Mouse (Mus musculus) A20 (cell line): ENCODE results near the gene Elovl2.
"Not testable (repeated sequence)": the region's sequence is repeated elsewhere in the genome, so short reads cannot be mapped to it uniquely, and the experiment has no call there.

Experiments used
- DNase-seq: peaks from one replicate; pipeline ENCODE4 v3.0.0-alpha.2; 2011; ENCODE audit warnings: low read depth, low spot score

Elovl2 gene

DNA sequence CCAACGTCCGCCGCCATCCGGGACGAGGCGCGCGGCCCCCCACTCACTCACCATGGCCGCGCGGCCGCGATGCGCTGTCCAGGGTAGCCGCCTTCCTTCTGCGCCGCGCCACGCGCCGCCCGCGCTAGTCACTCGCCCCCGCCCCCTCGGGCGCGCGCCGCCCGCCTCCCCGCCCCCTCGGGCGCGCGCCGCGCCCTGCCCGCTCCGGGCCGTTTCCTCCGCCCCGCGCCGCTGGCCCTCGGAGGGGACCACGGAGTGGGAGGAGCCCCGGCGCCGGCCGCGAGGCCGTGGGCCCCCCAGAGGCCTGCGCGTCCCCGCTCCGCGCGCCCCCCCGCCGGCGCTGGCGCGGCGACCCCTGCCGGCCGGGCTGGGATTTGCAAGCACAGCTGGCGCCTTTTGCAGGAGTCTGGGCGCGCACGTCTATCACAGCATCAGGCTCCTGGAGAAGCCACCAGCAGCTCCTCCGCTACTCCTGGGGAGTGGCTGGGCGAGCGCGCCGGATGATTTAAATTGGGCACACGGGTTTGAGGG, at the start of gene Elovl2:
Elovl2 (minus strand) TSS at position 102 of the 531 bp plus-strand sequence.
- no peak for DNase-seq

DNA sequence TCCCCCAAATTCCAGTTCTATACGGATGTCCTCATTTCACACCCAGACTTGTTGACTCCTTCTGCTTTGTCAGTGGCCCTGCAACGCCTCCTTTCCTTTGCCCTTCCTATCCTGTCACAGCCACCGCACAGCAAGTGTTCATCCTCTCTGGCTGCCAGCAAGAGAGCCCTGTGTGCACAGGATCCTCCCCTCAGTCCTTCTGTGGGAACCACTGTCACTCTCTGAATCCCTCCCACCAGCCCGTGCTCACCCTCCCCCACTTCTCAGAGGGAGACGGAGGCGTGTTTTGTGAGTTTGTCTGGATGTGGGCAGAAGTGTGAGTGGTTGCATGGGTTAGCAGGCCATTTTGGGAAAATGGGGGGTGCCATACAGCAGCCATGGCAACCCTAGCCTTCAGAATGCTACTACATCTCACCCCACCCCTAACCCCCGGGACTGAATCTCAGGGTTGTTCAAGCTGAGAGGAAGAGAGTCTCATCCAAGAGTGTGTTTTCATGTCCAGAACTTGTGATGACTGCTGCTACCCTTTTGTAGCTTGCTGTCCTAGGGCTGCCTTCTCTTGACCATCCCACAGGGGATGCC, 47.7 kb upstream of the Elovl2 start:
- DNase-seq = no peak

DNA sequence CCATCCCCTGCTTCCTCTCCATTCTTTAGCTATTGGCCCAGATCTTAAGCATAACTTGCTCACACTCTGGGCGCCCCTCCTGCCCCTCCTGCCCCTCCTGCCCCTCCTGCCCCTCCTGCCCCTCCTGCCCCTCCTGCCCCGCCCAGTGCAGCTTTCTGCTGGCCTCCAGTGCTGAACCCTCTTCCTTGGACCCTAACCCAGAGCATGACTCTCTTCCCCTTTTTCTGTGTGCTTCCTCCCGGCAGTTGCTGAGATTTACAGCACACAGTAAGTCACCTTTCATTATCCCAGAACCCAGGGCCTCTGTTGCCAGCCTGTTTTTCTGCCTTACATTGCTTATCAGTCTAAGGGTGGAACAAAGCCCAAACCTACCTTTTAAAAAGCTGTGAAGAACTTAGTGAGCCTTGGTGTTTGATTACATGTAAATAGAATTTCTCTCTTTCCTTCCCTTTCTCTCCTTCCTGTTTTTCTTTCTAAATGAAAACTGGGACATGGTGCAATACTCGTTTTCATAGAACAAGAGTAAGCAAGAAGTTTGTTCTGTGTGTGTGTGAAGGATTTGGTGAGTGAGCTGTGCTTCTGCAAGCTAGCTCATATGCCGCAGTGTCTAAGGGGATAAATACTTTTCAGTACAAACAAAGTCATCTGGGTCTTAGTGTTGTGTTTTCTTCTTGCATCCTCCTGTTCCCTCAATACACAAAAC, 43.2 kb upstream of the Elovl2 start:
- DNase-seq = no peak

DNA sequence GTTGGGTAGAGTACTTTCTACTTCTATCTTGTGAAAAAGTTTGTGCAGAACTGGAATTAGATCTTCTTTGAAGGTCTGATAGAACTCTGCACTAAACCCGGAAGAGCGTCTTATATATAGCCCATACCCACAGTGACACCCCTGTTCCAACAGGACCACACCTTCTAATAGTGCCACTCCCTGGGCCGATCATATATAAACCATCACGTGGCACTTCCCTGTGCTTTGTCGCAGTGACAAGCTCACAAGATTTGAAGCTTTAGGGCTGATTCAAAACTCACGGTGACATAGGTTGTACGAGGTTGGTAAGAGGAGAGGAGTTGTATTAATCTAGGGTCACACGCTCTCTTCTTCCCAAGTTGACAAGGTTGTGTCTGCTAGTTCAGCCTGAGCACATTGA, 41.4 kb upstream of the Elovl2 start:
- DNase-seq = not testable (repeated sequence)

DNA sequence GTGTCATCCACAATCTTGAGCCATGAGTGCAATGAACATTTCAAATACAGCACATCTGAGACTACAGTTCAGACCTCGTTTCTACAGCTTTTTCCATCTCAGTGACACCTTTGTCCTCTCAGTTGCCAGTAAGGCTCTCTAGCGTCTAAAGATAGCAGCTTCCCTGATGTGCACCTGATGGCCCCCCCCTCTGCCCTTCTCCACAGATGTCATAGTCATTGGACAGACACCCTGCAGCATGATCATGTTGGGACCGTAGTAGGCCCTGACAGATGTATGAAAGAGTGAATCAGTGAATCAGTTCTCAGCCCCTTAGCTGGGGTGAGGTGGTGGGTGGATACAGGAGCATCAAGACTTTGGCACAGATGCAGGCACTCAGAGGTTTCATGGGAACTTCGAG, 37.6 kb upstream of the Elovl2 start:
- DNase-seq = no peak

DNA sequence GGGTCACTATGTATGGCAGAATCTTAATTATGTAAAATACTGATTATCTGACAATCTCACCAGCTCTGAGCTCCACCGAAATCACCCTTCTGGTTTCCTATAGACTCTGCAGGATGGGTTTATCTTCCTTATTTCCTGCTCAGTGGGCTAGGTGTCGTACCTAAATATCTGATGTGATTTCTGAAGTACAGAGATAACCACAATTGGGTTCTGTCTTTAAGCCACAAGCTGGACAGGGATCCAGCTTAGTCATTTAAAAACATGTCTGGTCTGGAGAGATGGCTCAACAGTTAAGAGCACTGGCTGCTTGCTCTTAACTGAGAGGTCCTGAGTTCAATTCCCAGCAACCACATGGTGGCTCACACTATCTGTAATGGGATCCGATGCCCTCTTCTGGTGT, 36.8 kb upstream of the Elovl2 start:
- DNase-seq = no peak

DNA sequence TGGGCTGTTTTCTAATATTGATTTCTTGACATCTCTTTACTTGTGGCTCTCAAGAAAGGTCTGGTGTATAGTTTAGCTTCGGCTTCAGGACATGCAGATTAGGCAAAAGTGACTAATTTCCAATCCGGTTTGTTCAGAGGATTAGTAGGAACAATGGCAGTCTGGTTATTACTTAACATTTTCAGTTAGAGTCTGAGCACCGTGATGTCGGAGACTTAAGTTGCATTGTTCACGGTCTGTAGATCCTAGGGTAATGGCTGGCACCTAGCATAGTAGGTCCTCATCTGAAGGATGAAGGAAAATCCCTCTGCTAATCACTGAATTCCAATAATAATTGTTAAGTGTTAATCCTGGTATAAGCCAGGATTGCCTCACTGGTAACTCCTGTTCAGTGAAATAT, 35.9 kb upstream of the Elovl2 start:
- no peak for DNase-seq

DNA sequence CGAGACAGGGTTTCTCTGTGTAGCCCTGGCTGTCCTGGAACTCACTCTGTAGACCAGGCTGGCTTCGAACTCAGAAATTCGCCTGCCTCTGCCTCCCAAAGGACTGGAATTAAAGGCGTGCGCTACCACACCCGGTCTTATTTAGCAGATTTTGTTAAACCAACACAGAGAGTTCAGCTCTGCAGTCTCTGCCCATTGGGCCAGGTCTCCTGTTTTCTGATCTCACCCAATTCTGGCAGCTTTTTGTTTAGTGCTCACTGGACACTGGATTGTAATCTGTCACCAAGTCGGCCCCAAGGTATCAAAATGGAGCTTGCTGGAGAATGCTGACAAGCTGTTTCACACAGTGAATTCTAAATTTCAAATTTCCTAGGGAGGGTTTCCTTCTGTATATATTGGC, 32.5 kb upstream of the Elovl2 start:
- no peak for DNase-seq

DNA sequence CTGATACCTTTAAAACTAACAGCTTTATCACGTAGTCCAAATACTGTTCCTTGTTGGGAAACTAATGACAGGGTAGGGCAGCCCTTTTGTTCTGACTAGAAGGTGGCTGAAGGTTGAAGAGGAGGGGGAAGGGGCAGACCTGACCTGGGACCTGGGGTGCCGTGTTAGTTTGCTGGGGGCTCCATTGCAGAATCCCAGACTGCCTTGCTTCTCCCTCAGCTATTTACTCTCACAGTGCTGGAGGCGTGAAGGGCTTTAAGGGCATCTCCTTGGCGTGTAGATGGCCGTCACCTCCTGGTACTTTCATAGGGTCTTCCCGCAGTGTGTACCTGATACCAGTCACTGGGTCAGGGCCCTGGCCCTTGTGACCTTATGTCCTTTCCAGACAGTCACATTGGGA, 31.9 kb upstream of the Elovl2 start:
- DNase-seq = no peak

DNA sequence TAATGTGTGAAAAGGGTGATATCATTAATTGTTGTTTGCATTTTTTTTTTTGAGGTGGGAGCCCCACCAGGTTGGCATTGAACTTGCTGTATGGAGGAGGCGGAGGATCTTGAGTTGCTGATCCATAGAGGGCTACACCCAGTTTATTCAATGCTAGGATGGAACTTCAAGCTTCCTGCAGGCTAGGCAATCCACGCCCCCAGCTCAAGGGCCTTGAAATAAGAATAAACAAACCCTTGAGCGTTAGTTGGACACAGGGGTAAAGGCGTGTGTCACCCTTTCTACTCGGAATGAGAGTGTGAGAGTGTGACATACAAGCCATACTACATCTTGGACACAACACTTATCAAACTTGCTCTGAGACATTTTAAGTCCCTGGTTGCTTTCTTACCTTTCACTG, 31.5 kb upstream of the Elovl2 start:
- DNase-seq = no peak

DNA sequence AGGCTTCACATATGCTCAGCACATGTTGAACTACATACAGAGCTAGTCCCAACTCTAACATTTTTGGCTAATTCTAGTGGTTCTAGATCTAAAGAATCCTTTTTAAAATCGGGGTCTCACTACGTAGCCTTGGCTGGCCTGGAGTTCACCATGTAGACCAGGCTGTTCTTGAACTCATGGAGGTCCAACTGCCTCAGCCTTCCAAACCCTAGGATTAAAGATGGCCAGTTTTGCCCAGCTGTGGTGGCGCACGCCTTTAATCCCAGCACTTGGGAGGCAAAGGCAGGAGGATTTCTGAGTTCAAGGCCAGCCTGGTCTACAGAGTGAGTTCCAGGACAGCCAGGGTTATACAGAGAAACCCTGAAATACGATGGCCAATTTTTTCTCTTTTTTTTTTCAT, 31.0 kb upstream of the Elovl2 start:
- DNase-seq = not testable (repeated sequence)

DNA sequence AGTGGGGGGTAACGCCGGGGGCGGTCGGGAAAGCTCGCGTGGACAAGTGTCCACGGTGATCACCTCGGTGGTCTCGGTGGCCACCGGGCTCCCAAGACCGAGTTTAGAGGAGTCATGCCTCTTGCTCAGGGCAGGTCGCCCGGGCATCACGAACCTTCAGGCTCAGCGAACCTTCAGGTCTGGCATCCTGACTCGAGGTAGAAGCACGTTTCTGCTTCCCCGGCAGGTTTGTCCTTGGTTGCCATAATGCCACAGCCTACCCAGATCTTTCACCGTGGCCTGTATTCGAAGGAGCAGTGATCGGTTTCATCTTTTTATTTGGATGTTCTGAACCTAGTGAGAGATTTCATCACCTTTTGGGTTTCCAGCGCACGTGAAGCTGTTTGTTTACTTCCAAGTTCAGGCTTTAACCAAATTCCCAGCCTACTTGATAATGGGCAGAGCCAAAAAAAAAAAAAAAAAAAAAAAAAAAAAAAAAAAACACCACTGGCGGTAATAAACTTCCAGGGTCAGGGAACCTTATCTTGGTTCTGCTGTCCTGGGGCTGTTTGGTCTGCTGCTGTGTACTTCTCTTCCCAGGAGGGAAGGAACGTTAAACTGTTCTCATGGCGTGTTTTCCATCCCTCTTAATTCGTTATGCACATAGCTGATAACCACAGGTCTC, 30.2 kb upstream of the Elovl2 start:
- DNase-seq = peak; percentile 65

DNA sequence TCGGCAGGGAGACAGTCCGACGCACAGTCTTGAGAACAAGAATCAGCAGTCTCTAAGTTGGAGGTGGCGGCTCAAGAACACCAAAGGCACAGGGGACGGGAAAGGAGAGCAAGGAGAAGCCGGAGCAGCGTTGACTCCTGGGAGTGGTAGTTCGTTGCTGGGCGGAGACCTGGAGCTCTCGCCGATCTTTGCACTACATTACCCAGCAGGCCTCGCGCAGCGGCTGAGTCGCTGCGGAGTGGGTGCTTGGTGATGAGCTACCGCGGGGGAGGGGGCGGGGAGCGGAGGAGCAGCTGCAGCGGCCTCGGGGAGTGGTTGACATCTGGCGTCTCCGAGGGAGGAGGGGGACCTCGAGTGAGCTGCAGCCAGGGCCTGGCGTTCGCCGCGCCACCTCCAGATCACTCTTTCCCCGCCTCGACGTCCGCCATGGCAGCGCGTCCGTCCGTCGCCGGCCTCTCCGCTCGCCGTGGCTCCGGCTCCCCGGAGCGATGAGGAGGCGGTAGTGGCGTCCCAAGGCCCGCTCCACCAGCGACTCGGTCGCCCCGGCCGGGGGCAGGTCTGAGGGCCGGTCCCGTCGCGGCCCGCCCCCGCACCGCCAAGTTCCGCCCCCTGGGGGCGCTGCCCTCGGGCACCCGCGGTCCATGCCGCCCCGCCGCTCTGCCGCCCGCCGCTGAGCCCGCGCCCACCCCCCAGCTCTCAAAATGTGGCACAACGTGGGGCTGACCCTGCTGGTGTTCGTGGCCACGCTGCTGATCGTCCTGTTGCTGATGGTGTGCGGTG, 29.5 kb upstream of the Elovl2 start, which contains the start of gene Smim13:
Smim13 (plus strand) TSS at position 307 of the 780 bp plus-strand sequence.
- peak; percentile 99 for DNase-seq

DNA sequence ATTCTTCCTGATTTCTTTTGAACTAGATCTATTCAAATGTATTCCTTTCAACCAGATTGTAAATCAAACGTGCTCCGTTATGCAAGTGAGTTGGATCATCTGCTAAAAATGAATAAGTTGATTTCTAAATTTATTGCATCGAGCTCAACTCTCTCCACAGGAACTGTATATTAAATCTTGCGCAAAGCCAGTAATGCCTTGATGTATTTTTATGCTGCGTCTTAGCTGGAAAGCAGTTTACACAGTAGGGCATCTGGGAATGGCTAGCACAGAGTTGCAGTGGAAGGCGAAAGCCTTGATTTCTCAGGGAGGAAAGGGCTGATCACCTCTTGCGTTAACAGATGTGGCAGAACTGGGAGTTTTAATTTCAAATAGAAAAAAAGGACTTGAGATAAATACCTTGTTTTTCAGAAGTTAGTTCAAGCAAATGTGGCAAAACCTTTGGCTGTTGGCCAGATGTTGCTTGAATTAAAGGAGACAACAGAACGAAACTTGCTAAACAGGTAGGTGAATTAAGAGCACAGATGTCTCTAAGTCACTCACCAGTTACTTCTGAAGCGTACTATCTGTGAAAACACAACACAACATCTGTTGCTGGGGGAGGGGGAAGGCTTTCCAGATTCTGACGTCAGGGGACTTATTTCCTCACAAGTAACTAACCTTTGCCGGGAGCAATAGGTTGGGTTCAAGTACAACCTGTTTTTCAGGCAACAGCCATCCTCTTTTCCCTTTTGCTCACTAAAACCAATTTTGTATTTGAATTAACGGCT, 28.7 kb upstream of the Elovl2 start:
- DNase-seq = peak; percentile 90

DNA sequence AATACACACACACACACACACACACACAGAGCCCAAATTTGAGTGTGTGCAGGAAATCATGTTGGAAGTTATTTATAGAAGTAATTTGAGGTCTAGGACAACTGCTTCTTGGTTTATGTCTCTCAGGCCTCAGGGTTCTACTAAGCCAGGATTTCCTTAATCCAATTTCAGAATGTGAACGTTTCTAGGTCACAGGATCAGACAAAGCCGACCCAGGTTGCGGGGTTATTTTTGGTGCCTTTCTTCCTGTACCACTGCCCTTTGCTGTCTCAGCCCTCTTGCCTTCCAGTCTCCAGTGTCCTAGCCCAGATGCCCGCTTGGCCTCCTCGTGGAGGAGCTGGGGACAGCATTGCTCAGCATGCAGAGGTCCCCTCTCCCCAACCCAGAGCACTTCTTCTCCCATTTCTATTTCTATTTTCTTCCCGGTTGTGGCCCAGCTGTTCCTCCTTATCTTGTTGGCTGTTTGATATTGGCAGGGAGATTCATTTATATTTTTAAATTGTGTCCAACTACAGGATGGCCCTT, 24.2 kb upstream of the Elovl2 start:
- DNase-seq = no peak

DNA sequence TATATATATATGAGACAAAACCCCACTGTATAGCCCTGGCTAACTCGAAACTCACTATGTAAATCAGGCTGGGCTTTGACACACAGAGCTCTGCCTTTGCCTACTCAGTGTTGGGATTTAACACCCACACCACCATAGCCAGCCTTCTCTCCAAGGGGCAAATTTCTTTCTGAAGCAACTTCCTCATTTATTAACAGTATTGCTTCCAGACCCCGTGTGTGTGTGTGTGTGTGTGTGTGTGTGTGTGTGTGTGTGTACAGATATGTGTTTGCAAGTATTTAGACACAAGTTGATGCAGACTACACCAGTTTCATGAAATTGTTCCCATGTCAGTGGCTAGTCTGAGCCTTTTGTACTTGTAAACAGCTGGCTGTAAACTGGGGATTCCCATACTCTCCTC, 21.4 kb upstream of the Elovl2 start:
- peak; percentile 56 for DNase-seq

DNA sequence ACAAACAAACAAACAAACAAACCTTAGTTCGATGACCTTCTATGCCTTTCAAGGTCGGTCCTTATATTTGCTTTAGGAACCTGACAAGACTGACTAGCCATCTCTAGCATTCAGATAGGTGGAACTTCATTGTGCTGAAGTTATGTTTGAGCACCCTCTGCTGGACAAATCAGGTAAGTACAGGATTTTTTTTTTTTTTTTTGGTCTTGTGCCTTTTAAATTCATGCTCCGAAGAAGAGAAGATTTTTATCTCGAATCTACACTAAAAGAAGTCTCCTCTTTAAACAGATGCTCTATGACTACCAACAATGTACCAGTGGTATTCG, 18.6 kb upstream of the Elovl2 start:
- peak; percentile 73 for DNase-seq

DNA sequence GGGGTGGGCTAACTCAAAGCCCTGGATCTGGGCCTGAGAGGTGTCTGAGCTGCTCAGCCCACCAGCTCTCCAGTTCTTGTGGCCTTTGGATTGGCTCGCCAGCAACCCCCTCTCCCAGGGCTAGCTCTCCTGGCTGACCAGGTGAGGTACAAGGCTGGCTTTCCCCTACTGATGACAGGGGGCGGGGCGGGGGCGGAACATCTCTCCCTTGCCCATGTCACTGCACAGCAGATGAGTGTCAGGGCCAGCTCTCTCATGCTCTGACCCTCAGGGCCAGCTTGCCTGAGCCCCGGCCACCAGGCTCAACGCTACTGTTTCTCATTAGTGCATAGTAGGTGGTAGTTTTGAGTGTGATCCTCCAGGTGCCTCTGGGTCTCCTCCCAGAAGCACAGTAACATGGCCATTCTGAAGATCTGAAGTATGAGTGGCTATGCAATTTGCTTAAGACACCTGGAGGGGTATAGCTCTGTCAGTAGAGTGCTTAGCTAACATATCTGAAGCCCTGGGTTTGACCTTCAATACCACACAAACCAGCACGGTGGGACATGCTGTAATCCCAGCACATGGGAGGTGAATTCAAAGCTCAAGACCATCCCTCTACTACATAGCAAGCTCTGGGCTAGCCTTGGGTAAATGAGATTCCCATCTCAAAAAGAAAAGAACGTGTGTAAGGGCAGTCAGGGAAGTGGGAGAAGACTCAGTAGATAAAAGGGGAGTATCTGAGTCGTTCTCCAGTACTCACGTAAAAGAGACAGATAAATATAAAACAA, 18.0 kb upstream of the Elovl2 start:
- DNase-seq = no peak

DNA sequence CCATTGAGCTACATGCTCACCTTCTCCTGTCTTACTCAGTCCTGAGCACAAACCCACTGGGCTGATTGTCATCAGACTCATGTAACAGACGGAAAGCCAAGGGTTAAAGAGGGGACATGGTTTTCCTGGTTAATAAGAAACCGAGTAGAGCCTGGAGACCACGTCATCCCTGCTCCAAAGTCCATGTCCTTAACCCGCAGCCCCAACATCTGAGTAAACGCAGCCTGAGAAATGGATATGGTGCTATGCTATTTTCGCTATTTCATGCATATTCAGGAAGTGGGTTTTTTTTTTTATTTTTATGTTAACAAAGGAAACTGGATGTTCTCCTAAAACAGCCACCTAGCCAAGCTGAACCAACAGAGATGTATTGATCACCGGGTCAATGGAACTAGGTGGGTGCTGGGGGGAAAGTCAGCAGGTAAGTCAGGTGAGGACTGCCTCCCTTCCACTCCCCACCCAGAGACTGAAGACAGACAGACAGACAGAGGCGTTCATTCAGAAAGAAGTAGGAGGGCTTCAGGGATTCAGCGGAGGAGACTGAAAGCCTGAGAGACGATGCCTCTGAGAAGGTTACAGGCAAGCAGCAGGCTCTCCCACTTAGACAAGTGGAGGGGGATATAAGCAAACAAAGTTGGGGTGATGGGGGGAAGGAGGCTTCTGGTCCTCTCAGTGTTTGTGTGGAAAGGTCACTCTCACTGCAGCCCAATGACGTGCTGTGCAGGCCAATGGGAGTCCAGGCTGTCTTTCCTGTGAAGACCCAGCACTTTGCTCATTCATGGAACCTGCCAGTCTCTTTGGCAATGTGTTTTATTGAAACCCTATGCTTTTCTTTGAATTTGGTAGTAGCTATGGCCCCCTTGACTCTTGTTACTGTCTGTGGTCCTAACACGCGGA, 15.9 kb upstream of the Elovl2 start:
- no peak for DNase-seq
